Mouse (Mus musculus) forebrain, postnatal 0 days (tissue): ENCODE results near the gene Il21. TPM values are rescaled to one million over a fixed set of nuclear protein-coding genes. Genes with fewer than 3 reads are reported as not detected.
A peak's percentile ranks its signal among the peaks of the same experiment; 100 is the strongest.

Source experiments
- ATAC-seq: fragments of 200-750 bp; cut with Nextera tagmentation; 2 replicates; pipeline ENCODE4 v1.8.0; 2017; ENCODE audit warnings: mild to moderate bottlenecking, moderate library complexity
- DNase-seq: peaks from one replicate; pipeline ENCODE4 v3.0.0-alpha.2; 2015
- H3K27ac ChIP-seq: fragments of 300-500 bp; sonication (generic); 2 replicates; pipeline ENCODE4 v1.5.1; 2014; ENCODE audit warnings: low read depth, mild to moderate bottlenecking, antibody characterized with exemption, low read length, moderate library complexity, mixed read lengths
- H3K27me3 ChIP-seq: fragments of 300-500 bp; sonication (generic); 2 replicates; pipeline ENCODE4 v1.6.1; 2014; ENCODE audit warnings: mild to moderate bottlenecking, low read length, mixed read lengths; ENCODE audit not compliant: insufficient read depth
- H3K36me3 ChIP-seq: fragments of 300-500 bp; sonication (generic); 2 replicates; pipeline ENCODE4 v1.6.1; 2014; ENCODE audit warnings: mild to moderate bottlenecking, moderate library complexity; ENCODE audit not compliant: insufficient read depth
- H3K4me1 ChIP-seq: fragments of 300-500 bp; sonication (generic); 2 replicates; pipeline ENCODE4 v1.6.1; 2014; ENCODE audit warnings: antibody characterized with exemption; ENCODE audit not compliant: insufficient read depth
- H3K4me2 ChIP-seq: fragments of 300-500 bp; sonication (generic); 2 replicates; pipeline ENCODE4 v1.6.1; 2014; ENCODE audit warnings: low read depth, mild to moderate bottlenecking, moderate library complexity
- H3K4me3 ChIP-seq: fragments of 300-500 bp; sonication (generic); 2 replicates; pipeline ENCODE4 v1.5.1; 2014; ENCODE audit warnings: low read depth, low read length, mixed read lengths
- H3K9ac ChIP-seq: fragments of 300-500 bp; sonication (generic); 2 replicates; pipeline ENCODE4 v1.6.1; 2014; ENCODE audit warnings: mild to moderate bottlenecking
- H3K9me3 ChIP-seq: fragments of 300-500 bp; sonication (generic); 2 replicates; pipeline ENCODE4 v1.6.1; 2016; ENCODE audit warnings: low read length
- CTCF ChIP-seq: sonication (generic); IDR thresholded peaks from 2 replicates; pipeline ENCODE4 v1.5.1; 2016; ENCODE audit warnings: antibody characterized with exemption, control low read depth, low read depth
- WGBS: fragments of 180-500 bp; shearing (Covaris S2); extraction: QIAGEN DNeasy Blood & Tissue Kit; methylation state at CpG from one replicate; pipeline ENCODE4 v1.1.7; 2014; 5-methylcytosine and 5-hydroxymethylcytosine counted together
- polyA plus RNA-seq: library from polyadenylated mRNA; unstranded; fragments of >200 nt; fragmentation: Nextera tagmentation; extraction: Ambion mirVana; gene quantifications from 2 replicates; pipeline ENCODE4 v1.2.1, GENCODE M21; 2015
- total RNA-seq: library from RNA; depleted of rRNA; stranded (reverse); fragments of >200 nt; gene quantifications from 2 replicates; pipeline ENCODE4 v1.2.3, GENCODE M21; 2014

Gene Il21
- total and polyA plus RNA-seq, 2 experiments from 2014 or later: 0.14 TPM; not detected in 1

DNA sequence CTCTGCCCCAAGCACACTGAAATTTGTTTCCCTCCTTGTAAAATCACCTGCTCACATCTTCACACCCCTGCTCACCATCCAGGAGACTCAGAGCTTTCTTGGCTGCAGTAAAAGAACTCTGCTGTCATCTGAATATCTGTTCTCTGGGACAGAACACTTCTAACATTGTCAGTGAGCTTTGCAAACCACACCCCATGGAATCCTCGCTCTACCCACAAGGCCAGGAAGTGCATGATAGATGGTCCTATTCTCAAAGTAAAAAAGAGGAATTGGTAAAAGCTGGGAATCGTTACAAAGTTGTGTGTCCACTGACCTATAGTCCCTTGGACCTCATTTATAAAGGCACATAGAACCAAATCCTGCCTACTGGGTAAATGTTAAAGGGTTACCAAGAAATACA is 40.5 kb downstream of the Il21 start:
- no peak for DNase-seq
- H3K4me3 ChIP-seq: no peak overlapping the region
- H3K36me3 ChIP-seq: no peaks in the 10 kb centered on the region
- 79% methylated on average over 2 of the region's 2 CpGs for WGBS
- H3K27me3 ChIP-seq: no peaks in the 10 kb centered on the region
- H3K9me3 ChIP-seq: no peaks in the 10 kb centered on the region
- no peaks in the 10 kb centered on the region for H3K4me1 ChIP-seq
- H3K27ac ChIP-seq: no peak overlapping the region
- no peak overlapping the region for H3K9ac ChIP-seq
- no peak for ATAC-seq
- H3K4me2 ChIP-seq: no peak overlapping the region
- TF ChIP-seq CTCF: no peak

DNA sequence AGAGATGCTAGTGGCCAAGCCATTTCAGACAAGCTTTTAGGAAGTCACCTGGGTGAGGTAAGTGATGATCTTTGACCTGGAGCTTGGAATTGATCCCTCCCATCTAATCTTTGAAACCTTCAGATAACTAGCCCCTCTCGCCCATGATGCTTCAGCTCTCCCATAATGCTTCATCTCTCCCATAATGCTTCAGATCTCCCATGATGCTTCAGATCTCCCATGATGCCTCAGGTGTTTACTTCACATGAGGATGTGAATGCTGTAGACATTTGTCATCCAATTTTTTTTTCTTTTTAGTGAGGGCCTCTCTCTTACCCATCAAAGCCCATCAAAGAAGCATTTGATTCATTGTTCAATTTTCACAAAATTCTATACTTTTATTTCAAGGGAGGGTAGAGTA is 46.9 kb downstream of the Il21 start:
- no peak overlapping the region for H3K4me2 ChIP-seq
- no peak for TF ChIP-seq CTCF
- no peaks in the 10 kb centered on the region for H3K36me3 ChIP-seq
- DNase-seq: no peak
- H3K4me3 ChIP-seq: no peak overlapping the region
- WGBS: 90% methylated on average over 1 of the region's 1 CpGs
- ATAC-seq: no peak
- no peaks in the 10 kb centered on the region for H3K9me3 ChIP-seq
- no peak overlapping the region for H3K27ac ChIP-seq
- H3K9ac ChIP-seq: no peak overlapping the region
- no peaks in the 10 kb centered on the region for H3K4me1 ChIP-seq
- no peaks in the 10 kb centered on the region for H3K27me3 ChIP-seq

GRCm38 (mm10) chr3:37182415-37183269 is 49.8 kb downstream of the Il21 start:
- H3K27me3 ChIP-seq: no peaks in the 10 kb centered on the region
- 0 out of 2 replicates have a peak, but pooled peaks have one; percentile 15 for TF ChIP-seq CTCF
- no peaks in the 10 kb centered on the region for H3K36me3 ChIP-seq
- no peak overlapping the region for H3K4me3 ChIP-seq
- WGBS: 26% methylated on average over 16 of the region's 16 CpGs
- no peaks in the 10 kb centered on the region for H3K9me3 ChIP-seq
- H3K4me2 ChIP-seq: no peak overlapping the region
- H3K9ac ChIP-seq: no peak overlapping the region
- H3K4me1 ChIP-seq: no peaks in the 10 kb centered on the region
- H3K27ac ChIP-seq: no peak overlapping the region
- peak; percentile 85 for ATAC-seq
- peak; percentile 71 for DNase-seq

DNA sequence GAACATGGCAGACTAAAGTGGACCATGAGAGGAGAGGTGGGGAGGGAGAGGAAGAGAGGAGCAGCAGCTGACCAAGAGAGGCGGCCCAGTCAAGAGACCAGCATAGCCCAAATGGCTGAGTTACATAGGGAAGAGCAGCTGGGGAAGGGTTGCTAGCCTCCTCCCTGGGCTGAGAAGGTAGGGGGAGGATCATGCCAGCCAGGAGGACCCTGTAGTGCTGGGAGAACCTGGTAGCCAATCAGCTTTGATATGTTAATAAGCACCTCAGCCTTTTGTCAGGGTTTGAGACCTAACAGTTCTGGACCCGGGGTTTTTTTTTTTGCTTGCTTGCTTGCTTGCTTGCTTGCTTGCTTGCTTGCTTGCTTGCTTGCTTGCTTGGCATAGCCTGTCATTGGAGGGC is 51.4 kb downstream of the Il21 start:
- Histone ChIP-seq H3K9me3 (no peaks in the 10 kb centered on the region), H3K4me1 (no peaks in the 10 kb centered on the region), H3K27me3 (no peaks in the 10 kb centered on the region), H3K4me2 (no peak overlapping the region), H3K36me3 (no peaks in the 10 kb centered on the region), H3K9ac (no peak overlapping the region), H3K4me3 (no peak overlapping the region), H3K27ac (no peak overlapping the region)
- DNase-seq (no peak), ATAC-seq (no peak)
- no peak for TF ChIP-seq CTCF
- WGBS: 34% methylated on average over 2 of the region's 2 CpGs

- H3K4me1 ChIP-seq: no peaks in the 10 kb centered on the region
- H3K27me3 ChIP-seq: no peaks in the 10 kb centered on the region
- H3K9me3 ChIP-seq: no peaks in the 10 kb centered on the region
- no peak overlapping the region for H3K27ac ChIP-seq
- ATAC-seq (no peak), DNase-seq (no peak)
- TF ChIP-seq CTCF: peak; percentile 27; the same call in 1 of the 2 replicates
- no peak overlapping the region for H3K9ac ChIP-seq
- H3K4me2 ChIP-seq: no peak overlapping the region
- no peak overlapping the region for H3K4me3 ChIP-seq
- 84% methylated on average over 12 of the region's 12 CpGs for WGBS
- H3K36me3 ChIP-seq: no peaks in the 10 kb centered on the region
Observed at GRCm38 (mm10) chr3:37180039-37180743, 52.2 kb downstream of the Il21 start.

DNA sequence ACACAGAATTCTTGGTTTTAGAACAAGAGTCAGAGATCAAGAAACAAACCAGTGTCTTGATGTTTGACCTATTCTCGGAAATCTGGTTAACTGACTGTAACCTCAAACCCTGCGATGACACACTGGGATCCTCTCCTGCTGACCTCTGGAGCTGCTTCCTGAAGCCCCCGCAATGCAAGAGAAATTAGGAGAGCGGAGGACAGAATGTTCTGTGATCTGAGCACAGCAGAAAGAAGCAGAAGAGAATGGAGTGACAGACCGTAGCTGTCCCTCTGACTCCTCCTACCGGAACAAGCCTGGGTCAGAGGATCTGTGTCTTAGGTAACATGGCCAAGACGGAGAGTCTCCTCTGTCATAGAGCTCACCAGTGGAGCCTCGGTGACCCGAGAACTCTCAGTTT is 53.0 kb downstream of the Il21 start:
- DNase-seq (no peak), ATAC-seq (no peak)
- H3K27ac ChIP-seq: no peak overlapping the region
- no peaks in the 10 kb centered on the region for H3K36me3 ChIP-seq
- H3K9ac ChIP-seq: no peak overlapping the region
- no peaks in the 10 kb centered on the region for H3K9me3 ChIP-seq
- no peak for TF ChIP-seq CTCF
- no peak overlapping the region for H3K4me2 ChIP-seq
- no peak overlapping the region for H3K4me3 ChIP-seq
- no peaks in the 10 kb centered on the region for H3K27me3 ChIP-seq
- WGBS: 93% methylated on average over 9 of the region's 9 CpGs
- H3K4me1 ChIP-seq: no peaks in the 10 kb centered on the region
